Mouse (Mus musculus): ENCODE measurements around the gene Tmem199. TPM values are rescaled to one million over a fixed set of nuclear protein-coding genes. Genes with fewer than 3 reads are reported as not detected.

Gene Tmem199
- 93.6 and 101 TPM in 2 replicates for polyA plus RNA-seq (2015; fragmentation: Nextera tagmentation; extraction: Ambion mirVana)

GRCm38 (mm10) chr11:78512025-78512957 is at the start of gene Tmem199, which contains the start of gene Poldip2:
Tmem199 (minus strand) TSS chr11:78512172.
Poldip2 (plus strand) TSS chr11:78512193.
- Histone ChIP-seq H3K9ac (peak within 1 kb of the TSS; percentile 97), H3K27ac (peak within 1 kb of the TSS; percentile 91), H3K9me3 (no peaks in the 10 kb centered on the region), H3K36me3 (peaks cover 48% of the 10 kb centered on the region), H3K4me1 (replicated peaks) (peaks cover 21% of the 10 kb centered on the region), H3K4me3 (peak within 1 kb of the TSS; percentile 88), H3K4me2 (peak within 1 kb of the TSS; percentile 94), H3K27me3 (no peaks in the 10 kb centered on the region)
- WGBS, result under 1% methylated on average over 60 of the region's 67 CpGs
- peak; percentile 95 for ATAC-seq (ENCODE audit: low FRiP score)

GRCm38 (mm10) chr11:78560447-78560846 is 48.5 kb upstream of the Tmem199 start:
- no peaks in the 10 kb centered on the region for H3K9me3 ChIP-seq
- no peak overlapping the region for H3K27ac ChIP-seq
- peak; percentile 72; the same call in 1 of the 2 replicates for ATAC-seq (ENCODE audit: low FRiP score)
- H3K4me1 ChIP-seq (replicated peaks), result 0 out of 2 replicates have a peak, but pooled peaks cover 5% of the 10 kb centered on the region
- WGBS, result 20% methylated on average over 4 of the region's 4 CpGs
- no peak overlapping the region for H3K4me3 ChIP-seq
- no peaks in the 10 kb centered on the region for H3K27me3 ChIP-seq
- peaks cover 2% of the 10 kb centered on the region; the same call in 1 of the 2 replicates for H3K36me3 ChIP-seq
- no peak overlapping the region for H3K4me2 ChIP-seq
- H3K9ac ChIP-seq, result no peak overlapping the region

- no peak overlapping the region for H3K4me2 ChIP-seq
- no peaks in the 10 kb centered on the region; the same call in 1 of the 2 replicates for H3K9me3 ChIP-seq
- peak overlapping the region; percentile 40; the same call in 1 of the 2 replicates for H3K27ac ChIP-seq
- no peak for ATAC-seq (ENCODE audit: low FRiP score)
- no peaks in the 10 kb centered on the region for H3K27me3 ChIP-seq
- H3K4me1 ChIP-seq (replicated peaks), result 0 out of 2 replicates have a peak, but pooled peaks cover 5% of the 10 kb centered on the region
- WGBS, result 62% methylated on average over 8 of the region's 8 CpGs
- no peaks in the 10 kb centered on the region for H3K36me3 ChIP-seq
- 0 out of 2 replicates have a peak overlapping the region, but pooled peaks have one; percentile 10 for H3K9ac ChIP-seq
- H3K4me3 ChIP-seq, result no peak overlapping the region
These were observed 45.3 kb upstream of the Tmem199 start for GRCm38 (mm10) chr11:78557241-78557640.

- Histone ChIP-seq H3K36me3 (no peaks in the 10 kb centered on the region), H3K4me1 (replicated peaks) (peaks cover 8% of the 10 kb centered on the region; the same call in 1 of the 2 replicates), H3K27ac (no peak overlapping the region), H3K4me3 (no peak overlapping the region), H3K9me3 (no peaks in the 10 kb centered on the region; the same call in 1 of the 2 replicates), H3K9ac (no peak overlapping the region), H3K4me2 (no peak overlapping the region), H3K27me3 (no peaks in the 10 kb centered on the region)
- ATAC-seq (ENCODE audit: low FRiP score), result no peak
- WGBS, result 78% methylated on average over 4 of the region's 4 CpGs
These were observed 44.1 kb upstream of the Tmem199 start for GRCm38 (mm10) chr11:78556070-78556469.

- Histone ChIP-seq H3K27me3 (no peaks in the 10 kb centered on the region), H3K4me1 (replicated peaks) (peaks cover 10% of the 10 kb centered on the region; the same call in 1 of the 2 replicates), H3K4me3 (no peak overlapping the region), H3K36me3 (no peaks in the 10 kb centered on the region), H3K27ac (no peak overlapping the region), H3K9ac (no peak overlapping the region), H3K4me2 (no peak overlapping the region), H3K9me3 (no peaks in the 10 kb centered on the region; the same call in 1 of the 2 replicates)
- ATAC-seq (ENCODE audit: low FRiP score), result no peak
- WGBS, result 79% methylated on average over 3 of the region's 3 CpGs
These were observed 43.7 kb upstream of the Tmem199 start for GRCm38 (mm10) chr11:78555623-78556022.

- Histone ChIP-seq H3K27me3 (no peaks in the 10 kb centered on the region), H3K9me3 (no peaks in the 10 kb centered on the region; the same call in 1 of the 2 replicates), H3K4me1 (replicated peaks) (peaks cover 22% of the 10 kb centered on the region), H3K4me3 (peak overlapping the region; percentile 65), H3K9ac (peak overlapping the region; percentile 75), H3K27ac (peak overlapping the region; percentile 87), H3K4me2 (peak overlapping the region; percentile 81), H3K36me3 (no peaks in the 10 kb centered on the region)
- ATAC-seq (ENCODE audit: low FRiP score), result peak; percentile 36
- WGBS, result 34% methylated on average over 6 of the region's 6 CpGs
These were observed 39.1 kb upstream of the Tmem199 start for GRCm38 (mm10) chr11:78551059-78551398.

- Histone ChIP-seq H3K9me3 (no peaks in the 10 kb centered on the region; the same call in 1 of the 2 replicates), H3K36me3 (peaks cover 4% of the 10 kb centered on the region; the same call in 1 of the 2 replicates), H3K4me2 (peak within 1 kb of the TSS; percentile 81), H3K4me3 (peak within 1 kb of the TSS; percentile 65), H3K4me1 (replicated peaks) (peaks cover 22% of the 10 kb centered on the region), H3K27me3 (no peaks in the 10 kb centered on the region), H3K9ac (peak within 1 kb of the TSS; percentile 75), H3K27ac (peak within 1 kb of the TSS; percentile 87)
- under 1% methylated on average over 60 of the region's 60 CpGs for WGBS
- ATAC-seq (ENCODE audit: low FRiP score), result peak; percentile 100
These were observed 38.4 kb upstream of the Tmem199 start, which contains the start of gene Tmem97 for GRCm38 (mm10) chr11:78550168-78551058. Tmem97 (minus strand) TSS chr11:78550777.

GRCm38 (mm10) chr11:78549491-78549987 is 37.6 kb upstream of the Tmem199 start:
- Histone ChIP-seq H3K4me3 (peak overlapping the region; percentile 65), H3K4me1 (replicated peaks) (peaks cover 22% of the 10 kb centered on the region), H3K4me2 (peak overlapping the region; percentile 81), H3K27ac (no peak overlapping the region), H3K36me3 (peaks cover 4% of the 10 kb centered on the region; the same call in 1 of the 2 replicates), H3K9ac (peak overlapping the region; percentile 74), H3K9me3 (no peaks in the 10 kb centered on the region; the same call in 1 of the 2 replicates), H3K27me3 (no peaks in the 10 kb centered on the region)
- ATAC-seq (ENCODE audit: low FRiP score), result no peak
- WGBS, result 16% methylated on average over 5 of the region's 5 CpGs

GRCm38 (mm10) chr11:78547718-78548460 is 35.9 kb upstream of the Tmem199 start:
- Histone ChIP-seq H3K4me3 (no peak overlapping the region), H3K9ac (no peak overlapping the region; the same call in 1 of the 2 replicates), H3K36me3 (peaks cover 16% of the 10 kb centered on the region), H3K27ac (no peak overlapping the region), H3K4me2 (no peak overlapping the region), H3K4me1 (replicated peaks) (peaks cover 22% of the 10 kb centered on the region), H3K27me3 (no peaks in the 10 kb centered on the region), H3K9me3 (no peaks in the 10 kb centered on the region)
- ATAC-seq (ENCODE audit: low FRiP score), result no peak
- WGBS, result 93% methylated on average over 2 of the region's 2 CpGs

- H3K4me1 ChIP-seq (replicated peaks), result peaks cover 17% of the 10 kb centered on the region
- no peak overlapping the region for H3K4me3 ChIP-seq
- H3K27ac ChIP-seq, result no peak overlapping the region
- no peak overlapping the region for H3K4me2 ChIP-seq
- H3K27me3 ChIP-seq, result no peaks in the 10 kb centered on the region
- no peak for ATAC-seq (ENCODE audit: low FRiP score)
- no peaks in the 10 kb centered on the region for H3K9me3 ChIP-seq
- peaks cover 38% of the 10 kb centered on the region for H3K36me3 ChIP-seq
- H3K9ac ChIP-seq, result no peak overlapping the region
- WGBS, result 82% methylated on average over 8 of the region's 8 CpGs
These were observed 33.2 kb upstream of the Tmem199 start for GRCm38 (mm10) chr11:78545181-78545580.
